Mouse (Mus musculus) right cerebral cortex, adult 2 months (tissue): ENCODE results near the gene Aldh2.

Source experiments
- DNase-seq, 2 experiments: peaks; one replicate each; pipeline ENCODE4 v3.0.0; 2021 to 2022; ENCODE audit warnings: low spot score in 2 of 2

The Aldh2 gene

DNA sequence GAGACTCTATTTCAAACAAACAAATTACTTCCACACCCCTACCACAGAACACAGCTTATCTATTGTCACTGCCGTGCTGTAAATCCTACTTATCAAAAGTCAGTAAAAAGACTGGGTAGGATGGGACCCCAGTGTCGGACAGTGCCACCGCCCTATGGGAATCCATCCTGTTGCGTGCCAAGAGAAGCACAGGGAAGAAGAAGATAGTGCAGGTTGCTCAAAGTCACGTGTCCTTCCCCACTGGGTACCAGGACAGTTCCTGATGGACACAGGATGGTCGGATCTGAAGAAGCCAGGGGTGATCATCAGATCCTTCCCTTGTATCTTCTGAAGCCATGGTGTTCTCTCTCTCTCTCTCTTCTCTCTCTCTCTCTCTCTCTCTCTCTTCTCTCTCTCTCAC lies 2.1 kb upstream of the Aldh2 start:
- no peak for DNase-seq

DNA sequence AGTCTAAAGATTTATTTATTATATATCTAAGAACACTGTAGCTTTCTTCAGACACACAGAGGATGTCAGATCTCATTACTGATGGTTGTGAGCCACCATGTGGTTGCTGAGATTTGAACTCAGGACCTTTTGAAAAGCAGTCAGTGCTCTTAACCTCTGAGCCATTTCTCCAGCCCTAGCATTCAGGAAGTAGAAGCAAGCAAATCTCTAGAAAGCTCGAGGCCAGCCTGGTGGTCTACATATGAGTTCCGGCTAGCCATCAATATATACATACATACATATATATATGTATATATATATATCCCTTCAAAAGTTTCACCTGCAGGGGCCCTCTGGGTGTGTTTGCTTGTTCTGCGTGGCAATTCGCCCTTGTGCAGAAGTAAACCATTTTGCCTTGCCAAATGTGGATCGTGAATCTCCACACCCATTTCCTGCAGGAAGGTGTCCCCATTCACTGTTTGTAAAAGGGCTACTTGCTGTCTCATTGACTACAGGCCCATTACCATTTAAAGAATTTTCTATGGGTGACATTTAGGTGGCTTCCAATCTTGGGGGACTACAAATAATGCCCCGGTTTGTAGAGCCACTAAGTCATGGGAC lies 1.2 kb upstream of the Aldh2 start:
- no peak for DNase-seq

DNA sequence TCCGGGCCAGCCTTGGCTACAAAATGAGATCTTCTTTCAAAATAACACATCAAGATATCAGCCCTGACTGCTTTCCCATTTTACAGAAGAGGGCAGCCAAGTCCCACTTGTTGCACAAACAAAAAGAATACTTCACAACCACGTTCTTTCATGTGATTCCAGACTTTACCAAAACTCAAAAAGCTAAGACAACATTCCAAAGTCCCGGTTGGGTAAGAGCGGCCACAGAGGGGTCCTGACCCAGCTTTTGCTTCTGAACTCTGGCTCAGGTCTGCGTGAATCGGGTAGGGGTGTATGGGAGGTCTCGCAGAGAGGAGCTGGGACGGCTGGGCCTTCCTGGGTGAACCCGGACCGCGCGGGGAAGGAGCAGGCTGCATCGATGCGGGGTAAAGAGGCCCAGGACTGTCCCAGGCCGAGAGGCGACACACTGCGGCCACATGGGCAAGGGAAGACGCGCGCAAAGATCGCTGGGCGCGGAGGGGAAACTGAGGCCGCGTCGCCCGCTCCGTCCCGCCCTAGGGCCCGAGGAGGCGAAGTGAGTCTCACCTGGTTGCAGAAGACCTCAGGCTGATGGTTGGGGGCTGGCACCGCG lies 712 bp downstream of the Aldh2 start:
- DNase-seq = peak in 1 of 2 experiments; percentile 10

DNA sequence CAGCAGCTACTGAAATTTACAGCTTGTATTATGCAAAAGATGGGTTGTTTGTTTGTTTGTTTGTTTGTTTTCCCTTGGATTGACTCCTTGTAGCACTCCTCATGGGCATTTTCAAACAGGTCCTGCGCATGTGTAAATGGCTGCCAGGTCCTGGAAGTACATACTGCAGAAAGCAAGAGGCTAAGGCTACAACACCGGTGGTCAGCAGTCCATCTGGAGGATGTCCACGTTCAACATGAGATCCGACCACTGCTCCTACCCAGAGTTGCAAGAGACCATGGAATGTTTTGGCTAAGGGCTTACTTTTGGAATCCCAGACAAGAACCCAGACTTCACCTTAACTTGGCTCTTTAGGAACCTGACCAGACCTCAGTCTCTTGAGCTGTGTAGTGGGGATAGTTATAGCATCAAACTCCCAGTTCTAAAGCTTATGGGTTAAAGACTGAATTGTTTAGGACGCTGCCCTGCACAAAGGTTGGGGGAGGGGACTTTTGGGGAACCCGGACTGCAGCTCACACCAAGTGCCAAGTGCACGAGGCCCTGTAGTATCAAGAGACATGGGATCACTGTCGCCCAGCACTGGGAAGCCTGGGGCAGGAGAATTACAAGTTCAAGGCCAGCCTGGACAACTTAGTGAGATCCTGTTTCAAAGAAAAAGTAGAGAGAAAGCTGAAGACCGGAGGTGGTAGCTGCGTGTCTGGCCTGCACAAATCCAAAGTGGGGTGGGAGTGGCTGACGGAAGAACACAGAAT lies 1.4 kb downstream of the Aldh2 start:
- no peak for DNase-seq

DNA sequence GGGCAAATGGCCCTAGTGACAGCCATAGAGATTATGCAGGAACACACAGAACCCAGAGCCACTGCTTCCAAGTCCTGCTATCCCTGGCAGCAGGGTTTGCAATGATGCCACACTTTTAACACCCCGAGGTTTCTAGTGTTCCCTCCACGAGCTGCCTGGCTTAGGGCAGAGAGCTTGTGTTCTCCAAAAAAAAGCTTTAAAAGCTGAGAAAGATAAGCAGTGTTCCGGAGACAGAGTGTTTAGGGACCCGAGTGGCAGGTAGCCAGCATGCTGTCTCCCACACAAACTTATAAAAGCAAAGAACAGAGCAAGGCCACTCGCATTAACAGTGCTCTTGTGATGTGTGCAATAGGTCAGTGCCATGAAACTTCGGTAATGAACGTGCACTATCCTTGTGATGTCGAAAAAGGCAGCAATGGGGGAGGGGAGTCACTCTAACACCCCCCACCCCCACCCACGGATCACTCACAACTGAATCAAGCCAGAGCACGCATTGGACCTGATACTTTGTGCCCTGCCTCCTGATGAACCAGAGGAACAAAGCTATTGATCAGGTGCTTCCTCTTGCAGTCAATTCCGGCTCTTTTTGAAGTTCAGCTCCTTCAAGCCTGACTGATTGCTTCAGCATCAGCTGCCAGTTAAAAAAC lies 2.1 kb downstream of the Aldh2 start:
- DNase-seq = peak in 1 of 2 experiments; percentile 6

DNA sequence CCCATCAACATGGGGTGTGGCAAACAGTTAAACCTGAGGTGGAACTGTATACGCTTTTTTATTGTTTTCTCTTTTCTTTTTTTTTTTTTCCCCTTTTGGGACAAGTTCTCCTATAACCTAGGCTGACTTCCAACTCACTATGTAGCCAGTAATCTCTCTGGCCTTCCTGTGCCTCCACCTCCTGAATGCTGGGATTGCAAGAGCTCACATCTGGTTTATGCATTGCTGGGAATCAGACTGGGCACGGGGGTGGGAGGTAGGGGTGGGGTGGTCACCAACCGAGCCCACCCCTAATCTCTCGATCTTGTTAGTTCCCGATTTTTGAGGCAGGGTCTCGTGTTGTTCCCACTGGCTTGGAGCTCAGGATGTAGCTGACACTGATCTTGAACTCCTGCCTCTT lies 3.7 kb downstream of the Aldh2 start:
- no peak for DNase-seq

DNA sequence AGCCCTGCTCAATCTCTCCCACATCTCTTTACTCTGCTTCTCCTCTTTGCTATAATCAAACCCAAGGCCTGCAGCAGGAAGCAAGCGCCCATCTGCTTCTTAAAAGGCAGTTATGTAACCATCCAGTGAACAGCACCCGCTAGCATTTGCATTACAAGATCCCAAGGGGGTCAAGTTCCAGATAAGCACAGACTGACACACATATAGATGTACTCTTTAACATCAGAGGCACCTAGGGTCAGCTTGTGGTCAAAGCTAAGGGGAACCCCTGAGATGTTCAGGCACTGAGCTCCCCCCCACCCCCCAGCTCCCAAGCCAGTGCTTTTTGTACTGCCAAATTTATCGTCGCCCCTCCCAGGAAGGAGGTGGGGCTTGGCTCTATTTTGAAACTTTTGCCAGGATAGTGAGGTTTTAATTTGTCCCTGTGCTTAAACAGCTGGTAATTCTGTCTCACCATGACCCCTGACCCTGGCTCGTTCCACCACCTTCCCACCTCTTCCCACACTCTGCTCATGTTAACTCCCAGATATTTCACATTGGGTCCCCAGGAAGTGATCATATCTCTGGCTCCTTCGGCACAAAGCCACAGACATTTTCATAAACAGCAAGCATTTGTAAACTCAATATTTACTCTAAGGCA lies 7.1 kb downstream of the Aldh2 start:
- DNase-seq = peak; percentile 69 to 81

DNA sequence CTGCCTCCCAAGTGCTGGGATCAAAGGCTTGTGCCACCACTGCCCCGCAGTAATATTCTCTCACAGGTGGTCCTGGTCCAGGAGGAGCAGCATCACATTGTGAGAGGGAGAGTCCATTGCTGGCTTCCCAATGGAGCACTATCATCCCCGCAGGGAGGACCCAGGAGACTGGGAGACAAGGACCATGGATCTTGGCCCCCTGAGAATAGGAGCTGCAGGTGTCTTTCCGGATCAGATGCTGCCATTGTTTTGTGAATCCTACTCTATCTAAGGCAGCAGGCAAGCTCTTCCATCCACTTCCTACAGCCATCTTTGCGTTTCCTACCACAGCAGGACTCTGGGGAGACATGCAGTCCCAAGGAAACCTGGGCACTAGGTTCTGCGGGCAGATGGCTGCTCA lies 7.9 kb downstream of the Aldh2 start:
- DNase-seq = no peak

DNA sequence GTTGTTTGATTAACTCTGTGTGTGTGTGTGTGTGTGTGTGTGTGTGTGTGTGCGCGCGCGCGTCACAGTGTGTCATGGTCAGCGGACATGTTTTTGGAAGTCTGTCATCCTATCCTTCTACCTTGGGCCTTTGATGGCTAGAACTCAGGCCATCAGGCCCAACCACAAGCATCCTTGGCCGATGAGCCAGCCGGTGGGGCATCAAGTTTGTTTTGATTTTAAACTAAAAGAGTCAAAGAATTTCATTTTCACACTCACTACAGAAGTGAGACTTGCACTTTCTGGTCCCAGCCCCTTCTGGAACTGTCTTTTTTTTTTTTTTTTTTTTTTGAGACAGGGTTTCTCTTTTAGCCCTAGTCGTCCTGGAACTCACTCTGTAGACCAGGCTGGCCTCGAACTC lies 8.6 kb downstream of the Aldh2 start:
- DNase-seq = no peak

DNA sequence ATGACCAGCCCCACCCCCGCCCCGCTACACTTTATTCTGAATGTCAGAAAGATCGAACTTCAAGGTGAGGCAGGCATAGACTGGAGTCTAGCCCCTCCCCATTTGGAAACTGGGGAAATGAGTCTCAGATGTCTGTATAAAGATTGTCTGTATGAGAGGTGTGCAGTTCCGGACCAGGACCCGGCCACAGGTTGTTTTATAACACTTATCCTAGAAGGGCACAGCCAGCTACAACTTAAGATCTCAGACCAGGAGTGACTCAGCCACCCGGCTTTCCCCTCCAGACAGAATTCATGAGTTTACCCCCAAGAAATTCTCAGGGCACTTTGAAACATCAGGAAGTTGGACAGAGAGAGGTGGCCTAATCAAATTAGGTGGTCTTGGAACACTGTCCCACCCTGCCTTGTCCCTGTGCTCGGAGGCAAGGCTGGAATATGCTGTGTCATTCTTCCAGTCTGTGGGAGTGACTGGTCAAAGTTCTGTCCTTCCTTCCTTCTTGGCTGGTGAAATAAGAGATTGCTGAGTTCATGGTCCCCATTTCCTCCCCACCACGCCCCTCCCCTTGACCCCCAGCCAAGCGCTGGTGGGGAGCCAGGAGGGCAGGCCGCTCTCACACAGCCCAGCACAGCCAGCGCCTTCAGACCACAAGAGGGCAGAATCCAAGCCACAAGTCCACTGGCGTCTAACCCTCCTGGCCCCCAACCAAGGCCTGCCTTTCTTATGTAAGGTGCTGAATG lies 9.7 kb downstream of the Aldh2 start:
- peak; percentile 43 to 74 for DNase-seq

DNA sequence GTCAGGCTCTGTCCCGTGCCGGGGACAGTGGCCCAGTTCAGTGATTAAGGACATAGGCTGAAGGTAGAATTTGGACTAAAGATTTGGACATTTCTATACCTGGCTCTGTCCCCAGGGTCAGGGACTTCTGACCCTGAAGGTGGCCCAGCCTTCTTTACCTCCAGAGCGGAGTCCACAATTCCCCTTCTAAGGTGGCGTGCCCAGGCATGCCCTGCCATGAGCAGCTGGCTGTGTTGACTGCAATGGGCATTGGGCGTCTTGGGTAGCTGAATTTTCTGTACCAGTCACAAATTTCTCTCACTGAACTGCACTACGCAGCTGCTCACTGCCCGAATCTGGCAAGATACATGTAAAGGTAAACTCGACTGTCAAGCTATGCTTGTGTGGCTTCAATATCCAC lies 11.7 kb downstream of the Aldh2 start:
- DNase-seq = no peak

DNA sequence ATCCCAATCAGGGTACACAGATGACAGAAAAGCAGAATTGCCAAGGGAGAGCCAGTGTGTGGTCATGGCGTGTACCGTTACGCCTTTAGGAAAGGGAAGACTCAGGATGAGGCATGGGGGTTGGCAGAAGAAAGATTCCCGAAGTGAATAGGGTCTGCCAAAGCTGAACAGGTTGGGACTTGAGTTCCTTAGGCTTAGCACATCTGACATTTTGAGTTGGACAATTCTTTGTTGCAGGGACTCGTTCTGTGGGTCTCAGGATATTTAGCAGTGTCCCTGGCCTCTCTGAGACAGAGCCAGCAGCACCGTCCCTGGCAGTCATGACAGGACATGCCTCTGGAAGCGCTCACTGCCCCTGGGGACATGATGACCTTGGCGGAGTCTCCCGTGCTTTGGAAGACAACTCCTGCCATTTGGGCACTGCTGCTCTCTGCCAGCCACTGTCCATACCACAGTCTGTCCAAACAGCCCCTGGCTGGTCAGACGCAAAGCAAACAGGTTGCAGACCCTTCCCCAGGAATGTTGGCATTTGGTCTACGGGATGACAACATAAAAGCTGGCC lies 16.6 kb downstream of the Aldh2 start:
- DNase-seq = no peak

DNA sequence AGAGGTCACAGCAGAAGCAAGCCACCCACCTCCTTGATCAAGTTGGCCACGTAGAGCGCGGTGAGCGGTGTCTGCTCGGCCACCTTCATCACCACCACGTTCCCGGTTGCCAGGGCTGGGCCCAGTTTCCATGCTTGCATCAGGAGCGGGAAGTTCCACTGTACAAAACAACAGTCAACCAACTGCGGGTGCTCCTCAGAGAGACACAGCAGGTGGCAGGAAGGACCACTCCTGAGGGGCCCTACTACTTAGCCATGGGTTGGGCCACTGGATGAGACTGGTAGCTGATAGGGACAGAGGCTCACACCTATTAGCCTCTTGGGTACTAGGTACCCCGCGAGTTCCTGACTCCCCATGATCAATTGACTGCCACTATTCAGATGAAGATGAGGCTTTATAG lies 17.8 kb downstream of the Aldh2 start:
- no peak for DNase-seq

DNA sequence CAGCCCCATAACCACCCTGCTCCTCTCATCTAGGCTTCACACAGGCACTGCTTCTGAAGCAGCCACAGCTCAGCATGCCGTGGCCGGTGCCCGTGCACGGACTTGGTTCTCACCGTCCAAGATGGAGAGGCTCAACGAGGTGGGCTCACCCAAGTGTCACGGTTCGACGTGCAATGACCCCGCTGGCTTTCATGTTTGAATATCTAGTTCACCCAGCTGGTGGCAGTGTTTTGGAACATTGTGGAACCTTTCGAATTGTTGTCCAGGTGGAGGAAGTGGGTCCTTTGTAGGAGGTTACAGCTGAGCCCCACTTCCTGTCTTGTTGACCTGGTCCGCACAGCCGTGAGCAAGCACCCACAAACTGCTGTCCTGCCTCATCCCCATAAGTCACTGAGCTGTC lies 19.5 kb downstream of the Aldh2 start:
- no peak for DNase-seq

DNA sequence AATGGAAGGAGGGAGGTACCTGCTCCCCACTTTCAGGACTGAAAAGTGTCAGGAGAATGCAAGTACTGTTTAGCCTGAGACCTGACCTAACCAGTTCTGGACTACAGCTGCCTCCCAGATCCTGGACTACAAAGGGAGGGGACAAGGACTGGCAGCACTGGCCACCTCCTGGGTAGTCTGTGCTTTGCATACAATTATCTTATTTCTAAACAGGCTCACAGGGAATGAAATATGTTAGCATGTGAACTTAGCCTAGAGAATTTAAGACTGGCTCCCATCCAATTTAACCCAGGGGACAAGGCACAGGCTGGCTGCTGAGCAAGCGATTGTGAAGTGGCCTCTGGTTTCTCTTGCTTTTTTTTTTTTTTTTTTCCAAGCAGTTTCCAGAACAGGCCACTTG lies 22.8 kb downstream of the Aldh2 start:
- DNase-seq = no peak

DNA sequence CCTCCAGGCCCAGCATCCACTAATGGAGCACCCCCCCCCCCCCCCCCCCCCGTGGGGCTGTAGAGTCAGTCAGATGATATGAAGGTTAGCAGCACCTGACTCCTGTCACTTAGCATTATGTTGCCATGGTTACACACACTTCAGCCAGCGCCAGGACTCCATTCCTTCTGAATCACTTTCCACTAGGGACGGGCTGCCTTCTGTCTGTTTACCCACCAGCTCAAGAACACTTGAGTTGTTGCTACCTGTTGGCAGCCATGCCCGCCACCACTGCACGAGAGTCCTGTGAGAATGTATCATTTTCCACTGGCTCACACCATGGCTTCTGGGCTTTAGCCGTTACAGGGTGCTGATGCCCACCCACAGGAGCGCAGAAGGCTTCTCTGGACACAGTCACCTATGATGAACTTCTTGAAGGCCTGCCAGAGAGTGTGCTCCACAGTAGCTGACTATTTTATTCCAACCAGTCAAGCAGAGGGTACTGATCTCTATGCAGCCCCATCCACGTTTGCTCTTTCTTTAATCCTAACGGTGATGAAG lies 23.7 kb downstream of the Aldh2 start:
- no peak for DNase-seq

DNA sequence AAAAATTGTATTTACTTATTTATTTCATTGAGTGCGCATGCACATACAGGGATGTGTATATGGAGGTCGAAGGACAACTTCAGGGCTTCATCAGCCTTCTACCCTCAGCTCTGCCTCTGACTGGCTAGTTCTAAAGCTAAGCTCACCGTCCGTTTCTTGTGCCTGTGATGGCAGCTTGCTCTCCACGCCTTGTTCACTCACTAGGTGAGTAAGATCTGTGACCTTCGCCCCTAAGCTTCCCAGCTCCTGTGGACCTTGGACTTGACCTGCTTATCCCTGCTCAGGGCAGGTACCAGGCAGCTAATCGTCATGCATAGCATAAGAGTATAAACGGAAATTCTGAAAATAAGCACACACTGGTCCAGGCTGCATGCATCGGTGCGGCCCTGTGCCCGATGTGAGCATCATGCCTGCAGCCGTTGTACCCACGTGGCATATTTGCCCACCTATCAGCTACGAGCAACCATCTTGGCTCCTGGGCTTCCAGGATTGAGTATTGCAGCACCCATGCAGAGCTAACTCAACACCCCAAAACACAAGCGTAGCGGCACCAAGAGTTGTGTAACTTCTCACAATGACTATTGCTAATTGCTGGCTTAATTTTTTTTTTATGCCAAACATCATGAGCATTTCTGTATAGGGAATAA lies 27.5 kb downstream of the Aldh2 start:
- no peak for DNase-seq

DNA sequence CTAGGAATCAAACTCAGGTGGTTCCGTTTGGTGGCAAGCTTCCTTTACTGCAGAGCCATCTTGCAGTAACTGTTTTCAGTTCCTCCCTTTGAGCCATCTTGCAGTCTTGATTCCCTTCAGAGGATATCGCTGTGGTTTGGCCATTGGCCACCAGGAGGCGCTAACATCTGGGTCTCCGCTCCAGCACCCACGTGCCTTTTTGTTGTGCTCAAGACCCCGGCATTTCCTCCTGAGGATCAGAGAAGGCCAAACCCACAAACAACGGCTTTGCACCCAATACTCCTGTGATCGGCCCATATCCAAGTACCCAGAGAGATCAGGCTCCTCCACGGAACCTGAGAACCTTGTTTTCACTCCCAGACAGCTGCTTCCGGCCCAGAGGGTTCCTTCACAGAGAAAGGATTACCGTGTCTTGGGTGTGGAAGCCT lies 29.1 kb downstream of the Aldh2 start:
- DNase-seq = peak; percentile 84 to 86

DNA sequence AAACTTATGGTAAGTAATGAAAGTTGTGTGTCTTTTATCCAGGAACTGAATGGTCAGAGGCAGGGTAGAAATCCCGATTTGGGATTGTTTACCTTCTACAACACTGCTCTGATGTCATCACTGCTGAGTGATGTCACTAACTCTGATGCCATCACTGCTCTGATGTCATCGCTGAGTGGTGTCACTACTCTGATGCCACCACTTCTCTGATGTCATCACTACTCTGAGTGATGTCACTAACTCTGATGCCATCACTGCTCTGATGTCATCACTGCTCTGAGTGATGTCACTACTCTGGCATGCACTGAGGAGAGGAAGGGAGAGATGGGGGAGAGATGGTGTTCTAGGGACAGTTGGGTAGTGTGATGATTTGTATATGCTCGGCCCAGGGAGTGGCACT lies 31.2 kb downstream of the Aldh2 start:
- no peak for DNase-seq

DNA sequence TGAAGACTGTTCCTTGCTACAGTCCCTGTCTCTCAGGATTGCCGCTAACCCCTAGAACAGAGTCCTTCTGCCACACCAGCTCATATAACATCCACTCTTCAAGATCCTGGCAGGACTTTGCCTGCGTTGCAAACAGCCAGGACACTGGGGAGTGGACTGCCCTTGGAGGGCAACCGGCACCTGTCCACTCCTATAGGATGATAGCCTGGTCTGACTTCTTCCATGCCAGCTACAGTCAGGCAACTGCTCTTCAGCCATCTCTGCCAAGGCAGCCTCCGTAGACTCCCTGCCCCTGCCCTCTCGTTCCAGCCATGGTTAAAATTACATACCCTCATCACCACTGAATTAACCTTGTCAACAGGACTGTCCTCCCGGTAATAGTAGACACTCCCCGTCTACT lies 44.4 kb downstream of the Aldh2 start:
- no peak for DNase-seq

DNA sequence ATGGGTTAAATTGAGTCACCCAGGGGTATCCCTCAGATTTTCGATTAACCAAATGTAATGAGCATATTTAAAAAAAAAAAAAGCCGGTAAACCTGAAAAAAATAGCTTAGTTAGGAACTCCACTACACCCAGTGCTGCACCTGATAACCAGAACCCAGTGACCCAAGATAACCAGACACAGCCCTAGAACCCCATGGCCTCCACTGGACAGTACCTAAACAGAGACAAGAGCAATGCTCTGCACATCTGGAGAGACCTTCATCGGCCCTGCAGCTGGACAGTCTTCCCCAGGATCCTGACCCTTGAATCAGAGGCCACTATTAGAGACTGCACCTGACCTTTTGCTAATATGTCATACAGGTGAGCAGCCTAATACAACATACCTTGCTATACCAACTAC lies 46.5 kb downstream of the Aldh2 start:
- DNase-seq = no peak
